Mouse (Mus musculus): ENCODE measurements at regions not wholly inside any gene's neighbourhood (a gene's known extent, or its start where the extent isn't known, plus 50 kb on each side); places are given as distances from the start of the nearest gene placed in this dataset.

DNA sequence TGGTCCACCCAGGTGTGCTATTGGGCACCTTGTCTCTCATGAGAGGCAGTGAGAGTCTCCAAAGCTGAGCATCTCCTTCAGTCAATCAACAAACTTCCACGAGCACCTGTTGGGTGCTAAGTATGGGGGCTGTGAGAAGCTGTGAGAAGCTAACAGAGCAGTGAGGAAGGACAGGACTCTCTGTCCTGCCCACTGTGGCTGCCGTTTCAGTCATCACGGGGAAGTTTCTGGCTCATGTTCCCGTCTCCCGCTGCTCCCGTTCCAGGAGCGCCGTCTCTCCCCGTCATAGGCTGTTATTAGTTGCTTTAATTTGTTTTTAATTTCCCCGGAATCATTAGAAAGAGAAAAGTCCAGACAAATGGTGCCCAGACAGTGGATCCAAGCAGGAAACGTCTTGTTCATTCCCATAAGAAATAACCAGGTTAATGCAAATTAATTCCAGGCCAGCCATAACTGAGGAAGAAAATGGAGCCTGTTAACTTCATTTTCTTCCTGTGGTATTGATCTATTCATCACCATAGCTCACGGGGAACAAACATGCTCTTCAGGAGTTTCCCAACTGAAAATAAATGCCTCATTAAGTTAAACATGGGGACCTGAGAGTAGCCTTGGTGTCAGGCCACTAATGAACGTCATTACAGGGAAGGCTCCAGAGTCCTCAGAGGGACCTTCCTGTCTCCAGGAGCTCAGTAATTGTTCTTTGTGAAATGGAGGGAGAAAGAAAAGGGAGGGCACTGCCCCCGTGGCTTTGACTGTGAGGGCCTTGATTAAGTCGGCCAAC is 70.3 kb downstream of the Matn1 start:
- DNase-seq, result no peak

DNA sequence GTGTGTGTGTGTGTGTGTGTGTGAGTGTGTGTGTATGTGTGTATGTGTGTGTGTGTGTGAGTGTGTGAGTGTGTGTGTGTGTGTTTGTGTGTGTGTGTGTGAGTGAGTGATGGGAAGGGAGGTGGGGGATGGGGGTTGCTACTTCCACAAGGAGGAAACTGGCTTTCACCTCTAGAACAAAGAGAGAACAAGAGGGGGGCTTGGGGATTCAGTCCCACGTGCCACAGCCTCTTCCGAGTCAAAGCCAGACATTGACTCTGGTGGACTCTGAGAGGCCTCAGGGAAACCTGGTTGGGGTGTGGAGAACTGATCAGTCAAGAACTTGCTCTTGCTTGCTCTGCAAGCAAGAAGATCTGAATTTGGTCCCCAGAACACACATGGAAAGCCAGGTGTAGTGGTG is 71.0 kb downstream of the Matn1 start:
- DNase-seq, result no peak

- no peak for DNase-seq
Observed at GRCm38 (mm10) chr4:131023601-131024000, 79.4 kb downstream of the Matn1 start.

- DNase-seq, result no peak
Observed at GRCm38 (mm10) chr4:131036292-131036691, 92.1 kb downstream of the Matn1 start.

DNA sequence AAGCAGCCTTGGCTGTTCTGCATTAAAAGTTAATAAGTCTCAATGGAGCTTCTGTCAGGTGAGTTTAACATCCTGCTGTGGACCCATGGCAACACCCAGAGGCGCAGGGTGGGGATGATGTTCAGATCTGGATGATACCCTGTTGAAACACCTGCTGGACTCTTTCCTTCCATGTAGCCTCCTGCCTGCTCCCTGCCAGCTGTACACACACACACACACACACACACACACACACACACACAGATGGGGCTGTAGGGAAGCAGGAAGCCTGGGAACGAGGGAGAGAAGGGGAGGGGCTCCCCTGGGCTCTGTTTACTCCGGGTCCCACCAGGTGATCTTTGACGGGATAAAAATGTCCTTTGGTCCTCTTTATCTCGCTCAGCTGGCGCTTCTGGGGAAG is 93.0 kb downstream of the Matn1 start:
- DNase-seq, result no peak

DNA sequence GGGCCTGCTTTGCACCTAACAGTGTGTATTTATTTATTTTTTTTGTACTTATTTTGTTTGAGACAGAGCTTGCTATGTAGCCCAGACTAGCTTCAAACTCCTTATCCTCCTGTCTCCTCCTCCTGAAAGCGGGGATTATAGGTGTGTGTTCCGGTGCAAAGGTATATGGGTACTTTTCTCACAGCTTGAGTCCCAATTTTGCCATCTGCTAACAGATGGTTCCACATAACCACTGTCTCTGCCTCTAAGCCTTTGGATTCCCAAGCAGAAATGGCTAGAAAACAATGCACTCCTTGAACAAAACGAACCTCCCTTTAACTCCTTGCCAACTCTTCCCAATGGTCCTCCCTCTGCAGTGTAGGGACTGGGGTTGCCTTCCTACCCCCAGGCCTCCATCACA is 95.5 kb downstream of the Matn1 start:
- peak in 1 of 2 experiments; percentile 31 for DNase-seq

DNA sequence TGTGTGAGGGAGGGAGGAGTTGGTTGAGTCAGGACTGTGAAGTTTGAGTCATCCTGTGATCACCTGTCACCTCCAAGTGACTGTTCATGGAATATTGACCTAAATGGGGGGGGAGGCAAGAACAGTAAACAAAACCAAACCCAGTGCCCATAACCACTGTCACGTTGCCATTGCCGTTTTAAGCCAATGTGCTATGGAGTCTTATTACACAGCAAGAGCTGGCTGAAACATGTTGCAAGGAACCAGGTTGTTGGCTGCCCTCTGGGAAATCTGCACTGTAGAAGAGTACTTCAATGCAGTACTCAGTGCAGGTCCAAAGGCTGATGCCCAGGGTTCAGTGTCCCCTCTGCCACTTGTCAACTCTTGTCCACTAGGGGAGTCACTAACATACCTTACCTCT is 97.0 kb downstream of the Matn1 start:
- DNase-seq, result no peak

DNA sequence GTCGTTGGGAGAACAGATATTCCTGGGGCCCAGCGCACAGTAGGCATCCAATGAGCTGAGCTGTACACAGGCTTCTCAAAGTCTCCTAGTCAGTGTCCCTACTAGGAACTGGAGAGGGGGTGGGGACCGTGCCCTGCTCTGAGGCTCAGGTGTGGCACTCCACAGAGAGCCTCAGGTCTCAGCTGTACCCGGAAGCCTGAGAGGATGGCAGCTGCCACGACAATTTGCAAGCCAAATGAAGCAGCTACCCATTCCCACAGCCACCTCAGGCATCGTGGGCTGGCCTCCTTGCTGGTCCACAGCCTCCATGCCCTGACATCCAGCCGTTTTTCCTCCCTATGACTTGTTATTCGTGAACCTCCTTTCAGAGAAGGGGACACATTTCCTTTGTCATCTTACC is 101.9 kb downstream of the Matn1 start:
- peak; percentile 21 to 38 for DNase-seq

GRCm38 (mm10) chr4:131046969-131047650 is 102.9 kb downstream of the Matn1 start:
- DNase-seq, result no peak

DNA sequence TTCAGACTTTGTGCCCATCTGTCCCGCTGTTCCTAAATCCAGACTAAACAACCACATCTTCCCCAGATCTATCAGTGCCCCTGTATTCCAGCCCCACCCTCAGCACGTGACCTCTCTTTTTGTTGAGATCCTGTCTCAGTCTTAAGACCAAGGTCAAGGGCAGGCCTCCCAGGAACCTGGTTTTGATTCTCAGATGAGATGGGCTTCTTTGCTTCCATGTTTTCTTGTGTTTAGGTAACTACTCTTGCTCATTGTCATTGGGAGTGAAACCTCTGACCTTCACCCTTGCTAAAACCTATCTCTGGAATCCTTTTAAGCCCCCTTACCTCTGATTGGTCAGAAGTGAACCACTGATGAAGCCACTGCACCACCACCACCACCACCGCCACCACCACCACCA is 112.1 kb downstream of the Matn1 start:
- DNase-seq, result no peak

DNA sequence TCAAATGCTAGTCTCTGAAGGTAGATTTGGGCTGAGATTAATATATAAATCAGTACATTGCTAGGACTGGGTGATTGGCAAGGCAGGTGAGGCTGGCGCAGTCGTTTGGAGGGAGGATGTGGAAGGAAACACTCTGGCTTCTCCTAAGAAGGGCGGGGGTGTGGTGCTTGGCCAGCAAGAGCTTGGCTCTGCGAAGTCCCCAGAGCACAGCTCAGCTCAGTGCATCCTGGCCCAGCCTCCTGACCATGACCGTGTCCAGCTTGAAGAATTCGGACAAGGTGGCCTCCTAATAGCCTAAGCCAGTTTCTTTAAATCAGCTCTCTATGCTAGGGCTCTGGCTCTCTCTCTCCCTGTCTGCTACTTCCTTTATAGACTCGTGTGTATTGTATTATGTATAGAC is 115.4 kb downstream of the Matn1 start:
- peak; percentile 19 to 24 for DNase-seq

- no peak for DNase-seq
Observed at GRCm38 (mm10) chr4:131060191-131060680, 116.1 kb downstream of the Matn1 start.

- DNase-seq, result no peak
Observed at GRCm38 (mm10) chr4:131060706-131061105, 116.5 kb downstream of the Matn1 start.

DNA sequence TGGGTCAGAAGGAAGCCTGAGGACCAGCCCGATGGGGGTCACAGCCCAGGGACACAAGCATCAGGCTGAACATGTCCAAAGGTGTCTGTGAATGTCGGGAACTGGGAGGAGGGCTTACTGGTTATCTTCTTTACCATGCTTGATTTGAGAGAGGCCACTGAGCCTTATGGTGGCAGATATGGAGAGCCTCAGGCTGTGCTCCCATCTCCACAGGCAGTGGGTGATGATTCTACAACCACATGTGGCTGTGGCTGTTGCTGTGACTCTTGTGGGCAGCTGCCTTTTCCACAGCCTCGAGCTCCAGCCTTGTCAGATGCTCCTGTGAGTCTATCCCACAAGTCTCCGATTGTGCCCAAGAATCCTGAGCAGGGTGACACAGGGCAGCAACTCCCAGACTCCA is 118.4 kb downstream of the Matn1 start:
- no peak for DNase-seq

GRCm38 (mm10) chr4:131066186-131066939 is 122.2 kb downstream of the Matn1 start:
- DNase-seq, result no peak

DNA sequence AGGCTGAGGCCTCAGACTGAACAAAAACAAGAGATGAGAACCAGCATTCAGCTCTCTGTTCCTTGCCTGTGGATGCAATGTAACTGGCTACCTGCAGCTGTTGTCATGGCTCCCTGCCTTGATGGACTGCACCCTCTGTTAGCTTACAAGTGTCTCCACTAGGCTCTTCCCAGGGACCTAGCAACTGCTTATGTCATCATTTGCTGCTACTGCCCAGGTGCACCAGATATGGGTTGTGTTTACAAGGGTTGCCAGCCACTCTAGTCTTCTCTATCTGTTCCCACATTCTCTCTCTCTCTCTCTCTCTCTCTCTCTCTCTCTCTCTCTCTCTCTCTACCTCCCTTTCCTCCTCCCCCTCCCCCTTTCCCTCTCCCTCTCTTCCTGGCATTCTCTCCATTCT is 126.4 kb downstream of the Matn1 start:
- no peak for DNase-seq

GRCm38 (mm10) chr4:131072623-131073022 is 128.4 kb downstream of the Matn1 start:
- no peak for DNase-seq

DNA sequence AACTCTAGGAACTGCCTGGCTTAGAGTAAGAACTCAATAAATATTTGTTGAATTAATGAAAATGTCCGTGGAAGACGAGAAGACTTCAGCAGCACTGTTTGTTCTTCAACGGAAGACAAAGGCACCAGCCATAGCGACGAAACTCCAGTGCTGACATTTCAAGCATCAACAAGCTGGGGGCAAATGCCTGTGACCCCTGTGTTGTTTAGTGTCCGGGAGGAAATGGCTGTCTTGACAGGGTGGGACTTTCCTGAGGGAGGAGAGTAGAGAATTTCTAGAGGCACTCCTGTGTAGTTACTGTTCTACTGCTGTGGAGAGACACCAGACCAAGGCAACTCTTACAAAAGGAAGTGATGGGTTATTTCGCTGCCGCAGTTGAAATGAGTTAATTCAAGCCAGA is 129.2 kb downstream of the Matn1 start:
- DNase-seq, result no peak

DNA sequence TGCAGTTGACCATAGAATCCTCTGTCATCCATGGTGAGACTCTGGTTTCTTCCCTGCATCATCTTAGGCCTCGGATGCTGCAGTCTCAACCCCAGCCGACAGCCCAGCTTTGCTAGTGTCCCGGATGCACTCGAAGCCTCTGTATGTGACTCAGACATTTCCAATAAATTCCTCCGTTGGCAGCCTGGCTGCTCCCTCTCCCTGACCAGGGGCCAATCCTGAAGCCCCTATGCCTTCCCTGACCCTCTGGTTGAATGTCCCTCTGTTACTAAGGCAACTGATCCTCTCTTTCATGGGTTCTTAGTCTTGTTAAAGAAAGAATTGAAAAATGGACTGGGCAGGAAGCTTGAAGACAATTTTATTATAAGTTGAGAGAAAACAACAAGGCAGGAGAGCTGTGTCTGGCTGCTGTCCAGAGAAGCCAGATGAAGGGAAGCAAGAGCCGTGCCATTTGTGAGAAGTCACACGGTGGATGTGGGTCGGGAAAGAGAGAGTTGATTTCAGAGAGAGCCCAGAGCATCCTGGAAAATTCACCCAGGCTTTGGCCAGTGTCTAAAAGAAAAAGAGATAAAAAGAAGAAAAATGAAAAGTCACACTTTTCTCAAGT is 131.2 kb downstream of the Matn1 start:
- DNase-seq, result peak in 1 of 2 experiments; percentile 19

DNA sequence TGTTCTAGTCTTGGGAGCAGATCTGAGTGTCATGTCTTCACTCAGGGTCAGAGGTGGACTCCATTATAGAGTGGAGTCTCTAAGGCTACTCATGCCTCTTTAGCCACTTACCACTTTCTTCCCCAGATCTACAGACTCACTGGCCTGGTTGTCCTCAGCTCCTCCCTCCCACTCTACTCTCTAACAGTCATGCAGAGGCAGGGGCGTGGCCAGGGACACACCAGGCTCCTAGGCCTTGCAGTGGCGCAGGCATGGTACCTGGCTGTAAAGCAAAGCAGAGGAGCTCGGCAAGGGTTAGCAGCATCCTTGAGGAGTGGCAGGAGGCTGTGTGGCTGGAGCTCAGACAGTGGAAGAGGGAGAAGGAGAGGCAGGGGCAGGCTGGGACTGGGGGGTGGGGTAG is 132.4 kb downstream of the Matn1 start:
- DNase-seq, result no peak

DNA sequence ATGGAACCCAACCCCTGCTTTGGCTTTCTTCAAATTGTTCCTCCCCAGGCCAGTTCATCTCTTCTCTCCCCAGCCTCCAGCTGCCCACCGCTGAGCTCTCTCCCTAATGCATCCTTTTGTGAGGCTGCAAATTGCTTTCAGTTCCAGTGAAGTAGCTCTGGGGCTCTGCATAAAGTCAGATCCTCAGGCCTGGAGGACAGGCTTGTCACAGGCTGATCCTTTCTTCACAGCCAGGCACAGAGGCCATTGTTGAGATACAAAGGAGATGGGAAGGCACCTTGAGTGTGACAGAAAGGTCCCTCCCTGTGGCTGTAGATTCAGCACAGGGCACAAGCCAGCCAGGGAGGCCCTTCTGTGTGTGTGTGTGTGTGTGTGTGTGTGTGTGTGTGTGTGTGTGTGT is 135.9 kb downstream of the Matn1 start:
- DNase-seq, result no peak

DNA sequence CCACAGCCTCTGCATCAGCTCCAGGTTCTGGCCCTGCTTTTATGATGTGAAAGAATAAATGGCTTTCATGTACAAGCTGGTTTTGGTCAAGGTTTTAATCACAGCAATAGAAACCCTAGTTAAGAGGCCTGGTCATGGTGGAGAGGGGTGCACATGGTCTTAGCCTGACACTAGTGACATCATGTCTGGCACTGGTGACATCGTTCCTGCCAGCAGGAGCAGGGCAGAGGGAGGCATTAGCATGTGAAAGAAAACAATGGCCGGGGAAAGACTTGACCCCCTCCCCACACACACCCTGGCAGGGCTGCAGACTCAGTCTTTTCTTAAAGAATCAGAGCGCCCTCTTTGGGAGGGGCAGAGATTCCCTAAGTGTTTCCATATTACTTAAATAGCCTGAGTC is 139.2 kb downstream of the Matn1 start:
- no peak for DNase-seq

- no peak for DNase-seq
Observed at GRCm38 (mm10) chr4:131097421-131097820, 153.2 kb downstream of the Matn1 start.

All from cerebellum, postnatal 36 days (tissue).